Mouse (Mus musculus) left cerebral cortex, postnatal 25 days (tissue): ENCODE measurements around the gene Tuba1b. TPM values are rescaled to one million over a fixed set of nuclear protein-coding genes. Genes with fewer than 3 reads are reported as not detected.
"Not testable (repeated sequence)": the region's sequence is repeated elsewhere in the genome, so short reads cannot be mapped to it uniquely, and the experiment has no call there.

Experiments
- DNase-seq, 2 experiments: peaks; one replicate each; pipeline ENCODE4 v3.0.0; 2022; ENCODE audit warnings: low spot score in 2 of 2, mixed read lengths in 1 of 2
- intact Hi-C: fragments of 180-260 bp; cut with DNase I; formaldehyde crosslinking; loops from one replicate; pipeline ENCODE4 v1.15.1; 2025
- total RNA-seq, 2 experiments: library from RNA; stranded (reverse); gene quantifications; 2 replicates each; pipeline ENCODE4 v1.2.3; 2021

Tuba1b gene
- total RNA-seq, 2 experiments from 2014 or later = 541 to 580 TPM

DNA sequence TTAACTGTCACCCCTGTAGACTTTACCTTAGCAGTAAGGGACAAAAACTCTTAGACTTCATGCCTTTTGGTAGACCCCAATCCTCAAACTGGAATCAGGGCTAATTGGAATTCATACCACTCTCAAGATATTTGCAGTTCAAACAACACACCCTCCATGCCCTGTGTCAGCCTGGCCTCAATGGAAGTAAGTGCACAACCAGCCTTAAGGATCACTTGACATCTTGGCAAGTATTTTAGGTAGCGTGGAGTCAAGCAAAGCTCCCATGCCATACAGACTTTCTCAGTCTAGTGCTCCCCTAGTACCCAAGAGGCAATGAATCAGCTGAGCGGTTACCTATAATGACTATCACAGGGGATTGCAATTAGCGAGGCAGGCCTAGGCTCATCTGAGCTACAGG, 3.4 kb downstream of the Tuba1b start:
- intact Hi-C loops = no loop called here
- no peak for DNase-seq

DNA sequence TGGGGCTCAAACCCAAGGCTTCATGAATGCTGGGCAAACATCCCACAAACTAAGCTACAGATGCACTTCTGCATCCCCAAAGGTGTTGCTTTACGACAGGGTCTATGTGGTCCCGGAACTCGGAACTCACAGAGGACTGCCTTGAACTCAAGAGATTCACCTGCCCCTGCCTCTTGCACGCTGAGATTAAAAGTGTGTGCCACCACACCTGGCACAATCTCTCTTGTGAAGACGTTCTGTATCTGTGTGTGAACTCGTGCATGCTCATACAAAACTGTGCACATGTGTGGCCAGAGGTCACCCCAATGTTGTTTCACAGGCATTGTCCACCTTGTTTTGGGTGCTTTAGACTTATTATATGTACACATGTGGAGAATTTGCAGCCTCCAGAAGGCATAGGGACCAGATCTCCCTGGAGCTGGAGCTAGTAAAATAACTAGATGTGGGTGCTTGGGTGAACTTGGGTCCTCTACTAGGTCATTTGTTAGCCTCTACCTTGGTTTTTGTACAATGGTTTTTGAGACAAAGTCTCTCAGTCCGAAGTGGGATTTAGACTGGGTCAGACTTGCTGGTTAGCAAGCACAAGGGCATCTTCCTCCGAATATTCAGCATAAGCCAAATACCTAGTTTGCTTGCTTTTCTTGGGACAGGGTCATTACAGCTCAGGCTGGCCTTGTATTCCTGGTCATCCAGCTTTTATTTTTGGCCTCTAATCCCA, 4.2 kb downstream of the Tuba1b start:
- intact Hi-C loops = no loop called here
- no peak for DNase-seq

DNA sequence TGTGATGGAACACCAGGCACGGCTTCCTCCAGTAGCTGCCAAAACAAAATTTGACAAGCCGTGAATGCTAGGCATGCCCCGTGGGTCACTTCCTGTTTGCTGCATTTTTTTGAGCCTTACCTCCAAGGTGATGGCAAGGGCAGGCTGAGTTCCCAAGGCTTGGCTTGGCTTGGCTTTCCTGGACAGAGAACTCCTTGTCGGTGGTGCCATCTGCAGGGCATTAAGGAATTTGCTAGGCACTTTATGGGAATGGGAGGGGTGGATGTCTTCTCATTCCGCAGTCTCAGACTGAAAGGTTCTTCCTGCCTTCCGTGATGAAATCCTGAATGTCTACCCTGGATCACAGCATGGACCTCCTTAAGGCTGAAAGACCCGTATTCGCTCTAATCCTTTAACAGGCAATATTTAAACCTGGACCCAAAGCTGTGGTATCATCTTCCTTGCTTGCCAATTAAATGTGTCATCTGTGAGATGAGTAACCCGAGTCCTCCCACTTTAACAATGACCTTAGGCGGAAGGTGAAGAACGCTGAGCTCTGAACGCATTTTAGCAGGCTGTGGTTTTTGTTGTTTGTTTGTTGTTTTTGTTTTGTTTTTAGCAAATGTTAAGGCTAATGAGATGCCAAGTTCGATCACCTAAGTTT, 5.6 kb downstream of the Tuba1b start:
- intact Hi-C loops = loop anchor here (2.0 kb wide), 1 partner anchor 36 kb away; no protein-coding TSS in a partner anchor
- peak; percentile 73 to 79 for DNase-seq

DNA sequence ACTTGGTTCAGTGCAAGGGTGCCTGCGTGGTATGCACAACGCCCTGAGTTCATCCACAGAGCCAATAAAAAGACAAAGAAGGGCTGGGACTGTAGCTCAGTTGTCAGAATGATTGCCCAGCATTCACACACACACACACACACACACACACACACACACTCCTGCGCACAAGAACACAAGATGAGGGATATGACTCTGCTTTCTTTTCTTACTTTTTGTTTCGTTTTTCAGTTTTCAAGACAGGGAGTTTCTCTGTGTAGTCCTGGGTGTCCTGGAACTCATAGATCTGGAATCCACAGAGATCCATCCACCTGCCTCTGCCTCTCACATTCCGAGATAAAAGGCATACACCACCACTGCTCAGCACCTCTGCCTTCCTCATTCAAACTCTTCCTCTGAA, 6.8 kb downstream of the Tuba1b start:
- intact Hi-C loops = loop anchor here (1.0 kb wide), 1 partner anchor 50 kb away; no protein-coding TSS in a partner anchor
- DNase-seq = no peak

DNA sequence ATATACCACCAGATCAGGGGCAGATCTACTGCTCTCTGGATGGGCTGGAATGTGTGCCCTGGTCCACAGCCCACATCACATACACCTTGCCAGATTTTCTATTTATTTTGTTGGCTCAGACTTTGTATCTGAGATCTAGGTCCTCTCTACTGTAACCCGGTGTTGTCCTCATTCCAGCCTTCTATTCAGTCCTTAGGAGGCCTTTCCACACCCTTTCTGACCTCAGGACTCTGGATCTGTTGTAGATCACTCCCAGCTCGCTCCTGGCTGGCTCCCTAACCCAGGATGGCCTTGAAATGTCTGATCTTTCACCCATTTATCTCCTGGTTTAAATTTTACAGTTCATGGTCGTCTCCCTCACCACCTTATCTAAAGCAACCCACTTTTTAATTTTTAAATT, 9.7 kb downstream of the Tuba1b start:
- intact Hi-C loops = no loop called here

DNA sequence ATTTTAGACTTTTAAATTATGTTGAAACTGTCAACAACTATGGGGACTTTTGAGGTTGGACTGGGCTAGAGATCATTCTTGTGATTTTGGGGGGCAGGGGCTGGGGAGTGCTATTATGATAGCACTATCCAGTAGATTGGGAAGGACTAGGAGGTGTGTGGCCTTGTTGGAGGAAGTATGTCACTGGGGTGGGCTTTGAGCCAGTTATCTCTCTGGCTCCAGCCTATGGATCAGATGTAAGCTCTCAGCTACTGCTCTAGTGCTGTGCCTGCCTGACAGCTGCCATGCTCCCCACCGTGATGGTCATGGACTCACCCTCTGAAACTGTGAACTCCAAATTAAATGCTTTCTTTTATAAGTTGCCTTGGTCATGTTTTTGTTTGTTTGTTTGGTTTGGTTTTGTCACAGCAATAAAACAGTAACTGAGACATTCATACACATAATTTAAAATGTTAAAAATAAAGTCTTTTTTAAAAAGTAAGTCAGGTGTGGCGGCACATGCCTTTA, 11.3 kb downstream of the Tuba1b start:
- intact Hi-C loops = no loop called here
- no peak for DNase-seq

More for the DNA sequence above, 9.7 kb downstream of the Tuba1b start:
- no peak for DNase-seq

DNA sequence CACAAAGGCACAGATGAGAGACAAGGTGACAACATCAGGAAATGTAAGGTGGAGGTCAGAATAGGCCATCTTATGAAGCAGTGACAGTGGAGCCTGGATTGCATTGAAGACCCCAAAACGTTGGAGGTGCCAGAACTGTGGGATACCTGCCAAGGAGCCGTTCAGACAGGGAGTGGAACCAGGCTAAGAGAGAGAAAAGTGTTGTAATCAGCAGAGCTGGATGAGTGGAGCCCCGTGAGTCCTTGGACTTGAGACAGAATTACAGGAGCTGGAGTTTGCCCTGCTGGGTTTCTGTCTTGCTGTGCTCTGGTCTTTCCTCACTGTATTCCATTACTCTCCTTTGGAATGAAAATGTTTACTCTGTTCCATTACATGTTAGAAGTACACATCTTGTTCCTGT, 11.8 kb downstream of the Tuba1b start:
- no peak for DNase-seq
- intact Hi-C loops = no loop called here

DNA sequence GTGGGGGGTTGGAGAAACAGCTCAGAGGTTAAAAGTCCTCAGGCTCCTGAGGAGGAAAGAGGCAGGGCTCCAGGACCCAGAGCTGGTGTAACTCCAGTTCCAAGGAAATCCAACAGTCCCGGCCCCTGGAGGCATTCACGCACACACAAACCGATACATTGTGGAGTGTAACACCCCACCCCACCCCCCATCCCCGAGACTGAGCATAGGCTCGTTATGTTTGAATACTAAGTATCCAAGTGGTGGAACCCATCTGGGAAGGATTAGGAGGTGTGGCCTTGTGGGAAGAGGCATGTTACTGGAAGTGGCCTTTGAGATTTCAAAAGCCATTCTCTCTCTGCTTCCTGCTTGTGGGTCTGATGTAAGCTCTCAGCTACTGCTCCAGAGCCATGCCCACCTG, 12.9 kb downstream of the Tuba1b start:
- intact Hi-C loops = no loop called here
- no peak for DNase-seq

DNA sequence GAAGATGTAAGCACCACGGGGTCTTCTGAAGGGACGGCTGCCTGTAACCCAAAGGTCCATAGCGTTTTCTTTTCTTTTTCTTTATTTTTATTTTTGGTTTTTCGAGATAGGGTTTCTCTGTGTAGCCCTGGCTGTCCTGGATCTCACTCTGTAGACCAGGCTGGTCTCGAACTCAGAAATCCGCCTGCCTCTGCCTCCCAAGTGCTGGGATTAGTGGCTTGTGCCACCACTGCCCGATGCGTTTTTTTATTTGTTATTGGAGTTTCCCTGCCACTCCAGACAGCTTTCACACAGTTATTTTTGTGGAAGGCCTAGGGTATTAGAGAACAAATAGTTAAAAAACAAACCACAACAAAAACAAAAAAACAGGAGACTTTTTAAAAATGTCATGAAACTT, 15.9 kb downstream of the Tuba1b start:
- intact Hi-C loops = loop anchor here (2.0 kb wide), 1 partner anchor 38 kb away; no protein-coding TSS in a partner anchor
- not testable (repeated sequence) for DNase-seq

DNA sequence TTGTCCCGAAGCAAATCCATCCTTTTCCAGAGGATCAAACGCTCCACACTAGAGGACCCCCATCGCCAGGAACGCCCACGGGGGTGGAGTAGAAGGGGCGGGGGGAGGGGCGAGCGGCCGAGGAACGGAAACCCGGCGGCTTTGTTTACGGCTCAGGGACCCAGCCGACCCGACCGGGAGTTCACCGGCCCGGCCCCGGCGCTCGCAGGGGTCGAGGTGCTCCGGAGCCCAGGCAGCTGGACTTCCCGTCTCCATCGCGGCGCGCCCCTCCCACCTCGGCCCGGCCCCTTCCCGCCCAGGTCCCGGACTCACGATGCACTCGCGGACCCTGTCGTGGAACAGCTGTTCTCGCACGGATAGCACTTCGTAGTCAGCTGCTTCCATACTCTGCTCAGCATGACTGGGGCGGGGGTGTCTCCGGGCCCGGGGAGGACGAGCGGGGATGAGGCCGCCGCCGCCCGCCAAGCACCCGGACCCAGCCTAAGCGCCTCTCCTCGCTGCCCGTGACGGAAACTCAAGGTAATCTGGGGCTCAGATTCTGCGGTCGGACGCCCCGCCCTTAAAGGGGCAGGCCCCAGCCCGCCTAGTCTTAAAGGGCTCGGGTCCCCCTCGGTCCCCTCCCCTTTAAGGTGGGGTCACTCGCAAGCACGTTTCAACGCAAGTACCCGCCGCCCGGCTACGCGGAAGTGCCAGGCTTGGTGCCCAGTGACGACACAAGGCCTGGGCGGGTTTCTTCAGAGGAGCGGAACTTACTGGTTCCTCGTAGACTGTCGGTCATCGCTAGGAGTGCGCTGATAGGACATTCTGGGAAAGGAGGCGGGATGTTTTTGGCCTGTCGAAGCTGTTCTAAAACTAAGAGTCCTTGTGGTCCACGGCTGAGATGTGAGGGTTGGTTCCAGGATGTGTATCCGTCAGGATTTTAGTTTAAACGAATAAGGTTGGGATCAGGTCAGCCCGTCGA, 16.5 kb downstream of the Tuba1b start, which contains the start of gene Lmbr1l:
TSS of gene Lmbr1l (minus strand) at position 694 of the 961 bp plus-strand sequence.
- DNase-seq = peak; percentile 99 to 100
- intact Hi-C loops = loop anchor here (2.0 kb wide), 1 partner anchor 37 kb away; no protein-coding TSS in a partner anchor

DNA sequence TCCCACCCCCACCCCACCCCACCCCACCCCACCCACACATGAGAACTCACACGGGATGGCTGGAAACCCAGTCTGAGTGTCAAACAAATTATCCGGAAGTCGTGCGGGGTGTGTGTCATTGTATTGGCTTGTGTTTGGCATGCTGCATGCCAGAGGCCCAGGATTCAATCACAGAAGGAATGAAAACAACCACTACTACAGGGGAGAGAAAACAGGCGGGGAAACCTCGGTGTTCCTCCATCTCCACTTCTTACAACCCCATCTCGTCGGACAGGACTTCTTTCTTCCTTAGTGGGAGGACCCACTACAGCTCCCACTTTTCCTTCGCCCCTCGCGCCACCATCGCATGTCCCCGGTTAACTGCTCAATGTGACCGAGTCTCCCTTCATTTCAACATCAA, 17.3 kb downstream of the Tuba1b start:
- intact Hi-C loops = no loop called here

DNA sequence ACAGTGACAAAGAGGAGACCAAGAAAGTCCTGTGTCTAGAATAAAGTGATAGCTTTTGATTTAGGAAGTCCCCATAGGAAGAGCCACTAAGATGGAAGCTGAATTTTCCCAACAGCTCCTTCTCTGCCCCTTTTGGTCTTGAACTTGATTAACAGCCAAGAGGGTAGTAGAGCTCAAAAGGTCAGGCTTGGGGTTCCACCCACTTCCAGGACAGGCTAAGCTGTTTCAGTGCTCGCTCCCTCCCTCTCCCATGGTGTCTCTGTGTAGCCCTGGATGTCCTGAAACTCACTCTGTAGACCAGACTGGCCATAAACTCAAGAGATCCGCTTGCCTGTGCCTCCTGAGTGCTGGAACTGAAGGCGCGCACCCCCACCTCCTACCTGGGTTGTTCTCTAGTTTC, 18.3 kb downstream of the Tuba1b start:
- intact Hi-C loops = no loop called here
- DNase-seq = no peak

More for the DNA sequence above, 17.3 kb downstream of the Tuba1b start:
- DNase-seq = no peak

DNA sequence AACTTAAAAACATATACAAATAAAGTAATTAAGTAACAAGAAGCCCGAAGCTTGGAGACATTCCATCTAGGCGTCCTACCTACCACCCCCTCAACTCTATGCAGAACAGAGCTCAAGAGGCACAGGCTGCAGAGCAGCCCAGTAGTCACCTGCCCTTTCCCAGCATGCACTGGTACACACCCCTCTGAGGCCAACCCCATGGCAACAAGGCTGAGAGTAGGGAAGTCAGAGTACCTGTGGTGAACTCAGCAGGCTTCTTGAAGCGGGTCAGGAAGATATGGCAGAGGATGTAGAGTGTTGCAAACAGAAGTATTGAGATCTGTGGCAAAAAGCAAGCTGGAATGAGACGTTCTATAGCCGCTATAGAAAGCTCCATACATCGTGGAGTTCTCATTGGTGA, 19.5 kb downstream of the Tuba1b start:
- intact Hi-C loops = no loop called here

DNA sequence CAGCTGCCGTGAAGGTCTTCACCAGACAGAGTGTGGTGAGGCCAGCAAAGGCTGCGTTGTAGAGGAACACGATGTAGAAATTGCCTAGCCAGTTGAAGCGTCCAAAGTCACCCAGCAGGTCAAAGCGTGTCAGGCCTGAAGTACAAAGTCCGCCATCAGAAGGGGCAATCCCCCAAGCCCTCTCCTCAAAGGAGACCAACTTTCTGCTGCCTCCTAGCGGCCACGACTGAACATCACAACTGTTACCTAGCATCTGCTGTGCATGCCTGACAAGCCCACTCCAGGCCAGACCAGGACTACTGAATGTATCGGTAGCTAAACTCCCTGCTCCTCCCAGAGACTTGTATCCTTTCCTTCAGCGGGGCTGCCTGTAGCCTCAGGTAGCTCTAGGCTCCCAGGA, 29.7 kb downstream of the Tuba1b start:
- intact Hi-C loops = no loop called here
- no peak for DNase-seq

More for the DNA sequence above, 19.5 kb downstream of the Tuba1b start:
- DNase-seq = no peak

DNA sequence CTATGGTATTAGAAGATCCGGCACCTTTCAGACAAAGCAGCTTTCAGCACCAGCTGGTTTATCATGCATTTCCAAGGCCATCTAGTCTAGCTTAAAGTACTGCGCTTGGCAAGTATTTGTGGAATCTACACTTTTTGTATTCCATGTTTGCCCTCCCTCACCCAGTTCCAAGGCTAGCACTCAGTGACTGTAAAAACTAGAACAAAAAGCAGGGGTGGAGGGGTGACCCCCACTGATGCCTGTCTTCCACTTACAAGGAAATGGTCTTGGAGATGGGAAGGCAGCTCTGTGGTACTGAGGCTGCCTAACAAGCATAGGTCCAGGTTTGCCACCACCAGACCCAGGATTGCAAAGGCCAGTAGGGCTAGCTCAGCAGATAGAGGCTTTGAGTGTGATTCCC, 31.8 kb downstream of the Tuba1b start:
- DNase-seq = no peak

DNA sequence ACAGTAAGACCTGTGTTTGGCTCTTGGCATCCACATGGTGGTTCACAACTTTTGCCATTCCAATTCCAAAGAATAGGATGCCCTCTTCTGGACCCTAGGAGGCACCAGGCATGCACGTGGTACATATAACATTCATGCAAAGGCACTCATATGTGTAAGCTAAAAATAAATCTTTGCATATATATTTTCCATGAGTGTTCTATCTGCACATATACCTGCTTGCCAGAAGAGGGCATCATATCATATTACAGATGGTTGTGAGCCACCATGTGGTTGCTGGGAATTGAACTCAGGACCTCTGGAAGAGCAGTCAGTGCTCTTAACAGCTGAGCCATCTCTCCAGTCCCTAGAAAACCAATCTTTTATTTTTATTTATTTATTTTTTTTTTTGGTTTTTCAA, 32.8 kb downstream of the Tuba1b start:
- intact Hi-C loops = no loop called here
- no peak for DNase-seq

More for the DNA sequence above, 31.8 kb downstream of the Tuba1b start:
- intact Hi-C loops = no loop called here

DNA sequence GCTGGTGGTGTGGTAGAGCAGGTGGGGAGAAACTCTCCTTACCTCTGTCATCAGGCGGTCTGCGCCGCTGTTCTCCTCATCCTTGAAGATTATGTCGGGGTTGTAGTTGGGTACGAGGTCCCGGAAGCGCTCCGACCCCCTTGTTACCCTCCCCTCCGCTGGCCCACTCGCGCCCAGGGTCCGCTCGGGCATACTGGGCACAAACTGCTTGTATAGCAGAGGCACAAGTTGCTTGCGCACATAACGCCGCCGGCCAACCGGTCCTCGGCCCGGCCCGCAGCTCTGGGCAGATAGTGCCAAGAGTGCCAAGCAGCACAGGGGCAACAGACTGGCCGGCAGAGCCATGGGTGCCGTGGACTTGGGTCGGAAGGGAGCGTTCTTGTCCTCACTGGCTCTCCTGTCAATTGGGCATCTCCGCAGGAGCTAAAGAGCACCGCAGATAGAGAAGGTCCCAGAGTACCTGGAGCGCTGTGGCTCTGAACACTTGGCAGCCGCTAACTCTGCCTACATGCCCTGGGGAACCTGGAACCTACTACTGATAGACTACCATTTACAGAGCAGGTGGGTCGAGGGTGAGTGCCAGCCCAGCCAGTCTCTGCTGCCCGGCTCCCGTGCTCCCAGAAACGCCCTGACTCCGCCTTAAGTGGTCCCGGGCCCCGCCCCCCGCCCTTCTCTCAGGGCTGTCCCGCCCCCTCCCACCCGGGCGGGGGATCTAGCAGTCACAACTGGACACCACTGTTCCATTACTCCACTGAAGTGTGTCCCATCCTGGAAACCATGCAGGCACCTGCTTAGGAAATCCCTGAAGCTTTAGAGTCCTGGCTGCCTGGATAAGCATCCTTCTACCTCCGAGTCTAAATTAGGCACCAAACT, 36.2 kb downstream of the Tuba1b start, which contains the start of gene Dhh:
TSS of gene Dhh (minus strand) at position 613 of the 873 bp plus-strand sequence.
- no peak for DNase-seq
- intact Hi-C loops = no loop called here

DNA sequence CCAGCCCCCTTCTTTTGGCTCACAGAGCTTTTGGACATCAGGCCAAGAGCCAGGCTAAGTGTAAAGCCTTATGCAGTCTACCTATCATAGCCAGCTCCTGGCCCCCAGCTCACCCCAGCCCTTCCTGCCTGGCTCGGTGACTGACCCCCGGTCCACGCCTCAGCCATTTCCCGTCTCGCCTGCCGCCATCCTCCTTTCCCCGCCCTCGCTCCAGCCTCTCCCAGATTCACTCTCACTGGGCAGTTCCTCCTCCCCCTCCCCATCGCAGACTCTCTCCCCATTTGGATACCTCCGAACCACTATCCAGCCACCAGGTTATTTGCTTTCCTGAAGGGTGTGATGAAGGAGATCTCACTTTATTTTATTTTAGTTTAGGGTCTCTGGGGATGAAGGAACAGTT, 36.9 kb downstream of the Tuba1b start:
- intact Hi-C loops = no loop called here
- DNase-seq = no peak
